Mouse (Mus musculus): ENCODE data around the gene Gmfg. TPM values are rescaled to one million over a fixed set of nuclear protein-coding genes. Genes with fewer than 3 reads are reported as not detected.

Gene Gmfg
- polyA plus RNA-seq, 1 experiment from 2014 or later, result 47.1 TPM

DNA sequence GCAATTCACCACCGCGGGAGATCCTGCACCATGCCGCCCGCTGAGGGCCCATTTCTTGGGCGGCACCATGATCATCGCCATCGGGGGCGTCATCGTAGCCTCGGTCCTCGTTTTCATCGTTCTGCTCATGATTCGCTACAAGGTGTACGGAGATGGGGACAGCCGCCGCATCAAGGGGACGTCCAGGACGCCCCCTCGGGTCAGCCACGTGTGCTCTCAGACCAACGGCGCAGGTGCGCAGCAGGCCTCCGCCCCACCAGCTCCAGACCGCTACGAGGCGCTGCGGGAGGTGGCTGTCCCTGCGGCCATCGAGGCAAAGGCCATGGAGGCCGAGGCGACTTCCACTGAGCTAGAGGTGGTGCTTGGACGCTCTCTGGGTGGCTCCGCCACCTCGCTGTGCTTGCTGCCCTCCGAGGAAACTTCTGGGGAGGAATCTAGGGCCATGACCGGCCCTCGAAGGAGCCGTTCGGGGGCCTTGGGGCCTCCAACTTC lies 29.5 kb downstream of the Gmfg start:
- peaks cover 7% of the 10 kb centered on the region for H3K4me1 ChIP-seq (replicated peaks; ENCODE audit: control insufficient read depth, insufficient read depth, low read length)
- peak; percentile 21; the same call in 1 of the 2 replicates for ATAC-seq (ENCODE audit: low read depth)
- peak overlapping the region; percentile 60 for H3K4me3 ChIP-seq (ENCODE audit: low read length)
- H3K9ac ChIP-seq (ENCODE audit: low read length), result peak overlapping the region; percentile 68
- no peaks in the 10 kb centered on the region for H3K9me3 ChIP-seq (ENCODE audit: control insufficient read depth, low read length)
- peak overlapping the region; percentile 89 for H3K4me2 ChIP-seq (ENCODE audit: low read depth, low read length)
- no peaks in the 10 kb centered on the region for H3K27me3 ChIP-seq (ENCODE audit: control insufficient read depth, insufficient read depth, low read depth, low read length)
- H3K27ac ChIP-seq (ENCODE audit: low read length), result no peak overlapping the region
- 24% methylated on average over 40 of the region's 40 CpGs for WGBS
- no peaks in the 10 kb centered on the region for H3K36me3 ChIP-seq (ENCODE audit: control insufficient read depth, insufficient read depth, low read length)

DNA sequence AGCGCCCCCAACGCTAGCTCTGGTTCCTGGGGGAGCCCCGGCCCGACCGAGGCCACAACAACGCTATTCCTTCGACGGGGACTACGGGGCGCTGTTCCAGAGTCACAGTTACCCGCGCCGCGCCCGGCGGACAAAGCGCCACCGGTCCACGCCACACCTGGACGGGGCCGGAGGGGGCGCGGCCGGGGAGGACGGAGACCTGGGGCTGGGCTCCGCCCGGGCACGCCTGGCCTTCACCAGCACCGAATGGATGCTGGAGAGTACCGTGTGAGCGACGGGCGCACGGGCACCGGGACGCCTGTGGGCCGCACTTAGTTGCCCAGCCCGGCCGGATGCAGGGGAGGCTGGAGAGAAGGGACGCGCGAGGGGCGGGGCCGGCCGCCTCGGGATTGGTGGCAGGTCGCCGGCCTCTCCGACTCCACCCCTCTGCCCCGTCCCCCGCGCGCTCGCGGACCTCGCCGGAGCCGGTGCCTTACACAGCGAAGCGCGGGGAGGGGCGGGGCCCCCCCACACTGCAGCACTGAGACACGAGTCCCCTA lies 30.0 kb downstream of the Gmfg start:
- Histone ChIP-seq H3K36me3 (ENCODE audit: control insufficient read depth, insufficient read depth, low read length) (no peaks in the 10 kb centered on the region), H3K9ac (ENCODE audit: low read length) (peak overlapping the region; percentile 68), H3K4me2 (ENCODE audit: low read depth, low read length) (peak overlapping the region; percentile 89), H3K4me3 (ENCODE audit: low read length) (peak overlapping the region; percentile 60), H3K27ac (ENCODE audit: low read length) (no peak overlapping the region), H3K27me3 (ENCODE audit: control insufficient read depth, insufficient read depth, low read depth, low read length) (no peaks in the 10 kb centered on the region), H3K9me3 (ENCODE audit: control insufficient read depth, low read length) (no peaks in the 10 kb centered on the region), H3K4me1 (replicated peaks; ENCODE audit: control insufficient read depth, insufficient read depth, low read length) (peaks cover 7% of the 10 kb centered on the region)
- WGBS, result under 1% methylated on average over 43 of the region's 63 CpGs
- peak; percentile 90 for ATAC-seq (ENCODE audit: low read depth)

DNA sequence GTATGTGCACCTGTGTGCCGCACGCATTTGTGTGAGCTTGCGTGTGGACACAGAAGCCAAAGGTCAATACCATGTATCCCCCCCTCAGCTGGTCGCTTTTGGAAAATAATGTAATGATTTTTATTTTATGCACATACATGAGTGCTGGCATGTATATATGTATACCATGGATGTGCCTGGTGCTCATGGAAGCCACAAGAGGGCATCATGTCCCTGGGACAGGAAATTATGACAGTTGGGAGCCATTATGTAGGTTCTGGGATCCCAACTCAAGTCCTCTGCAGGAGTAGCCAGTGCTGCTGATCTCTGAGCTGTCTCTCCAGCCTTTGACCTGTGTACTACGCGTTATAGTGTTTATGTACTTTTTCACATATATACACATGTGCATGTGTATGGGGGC lies 38.9 kb downstream of the Gmfg start:
- Histone ChIP-seq H3K36me3 (ENCODE audit: control insufficient read depth, insufficient read depth, low read length) (no peaks in the 10 kb centered on the region), H3K9ac (ENCODE audit: low read length) (no peak overlapping the region), H3K27me3 (ENCODE audit: control insufficient read depth, insufficient read depth, low read depth, low read length) (no peaks in the 10 kb centered on the region), H3K9me3 (ENCODE audit: control insufficient read depth, low read length) (no peaks in the 10 kb centered on the region), H3K4me1 (replicated peaks; ENCODE audit: control insufficient read depth, insufficient read depth, low read length) (no peaks in the 10 kb centered on the region), H3K4me2 (ENCODE audit: low read depth, low read length) (no peak overlapping the region), H3K4me3 (ENCODE audit: low read length) (no peak overlapping the region), H3K27ac (ENCODE audit: low read length) (no peak overlapping the region)
- no peak for ATAC-seq (ENCODE audit: low read depth)
- WGBS, result 82% methylated on average over 6 of the region's 6 CpGs

- H3K9ac ChIP-seq (ENCODE audit: low read length), result no peak overlapping the region
- H3K27me3 ChIP-seq (ENCODE audit: control insufficient read depth, insufficient read depth, low read depth, low read length), result no peaks in the 10 kb centered on the region
- ATAC-seq (ENCODE audit: low read depth), result no peak
- H3K4me3 ChIP-seq (ENCODE audit: low read length), result no peak overlapping the region
- no peaks in the 10 kb centered on the region for H3K9me3 ChIP-seq (ENCODE audit: control insufficient read depth, low read length)
- WGBS, result 88% methylated on average over 5 of the region's 5 CpGs
- no peak overlapping the region for H3K4me2 ChIP-seq (ENCODE audit: low read depth, low read length)
- no peaks in the 10 kb centered on the region for H3K36me3 ChIP-seq (ENCODE audit: control insufficient read depth, insufficient read depth, low read length)
- no peak overlapping the region for H3K27ac ChIP-seq (ENCODE audit: low read length)
- H3K4me1 ChIP-seq (replicated peaks; ENCODE audit: control insufficient read depth, insufficient read depth, low read length), result no peaks in the 10 kb centered on the region
Measured at GRCm38 (mm10) chr7:28477363-28477762, 40.1 kb downstream of the Gmfg start.

DNA sequence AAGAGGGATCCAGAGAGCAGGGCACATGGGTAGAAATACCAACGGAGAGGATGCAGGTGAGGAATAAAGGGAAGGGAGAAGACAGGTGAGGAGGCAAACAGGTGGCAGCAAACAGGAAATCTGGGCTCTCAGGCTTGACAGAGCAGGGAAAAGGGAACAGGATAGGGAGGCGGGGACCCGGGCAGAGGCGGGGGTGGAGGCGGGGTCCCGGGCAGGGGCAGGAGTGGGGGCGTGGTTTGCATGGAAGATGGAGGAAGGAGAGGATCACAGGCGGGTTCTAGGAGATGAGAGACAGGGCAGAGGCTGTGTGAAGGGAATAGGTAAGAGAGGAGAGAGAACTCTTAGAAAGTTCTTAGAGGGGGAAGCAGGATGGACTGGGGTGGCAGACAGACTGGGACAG lies 41.6 kb downstream of the Gmfg start:
- 4% methylated on average over 8 of the region's 8 CpGs for WGBS
- no peak overlapping the region for H3K4me2 ChIP-seq (ENCODE audit: low read depth, low read length)
- H3K27me3 ChIP-seq (ENCODE audit: control insufficient read depth, insufficient read depth, low read depth, low read length), result no peaks in the 10 kb centered on the region
- H3K36me3 ChIP-seq (ENCODE audit: control insufficient read depth, insufficient read depth, low read length), result no peaks in the 10 kb centered on the region
- no peaks in the 10 kb centered on the region for H3K4me1 ChIP-seq (replicated peaks; ENCODE audit: control insufficient read depth, insufficient read depth, low read length)
- no peak overlapping the region for H3K4me3 ChIP-seq (ENCODE audit: low read length)
- no peak overlapping the region for H3K9ac ChIP-seq (ENCODE audit: low read length)
- ATAC-seq (ENCODE audit: low read depth), result 0 out of 2 replicates have a peak, but pooled peaks have one; percentile 41
- no peak overlapping the region for H3K27ac ChIP-seq (ENCODE audit: low read length)
- H3K9me3 ChIP-seq (ENCODE audit: control insufficient read depth, low read length), result no peaks in the 10 kb centered on the region

GRCm38 (mm10) chr7:28482854-28483253 lies 45.6 kb downstream of the Gmfg start:
- Histone ChIP-seq H3K4me2 (ENCODE audit: low read depth, low read length) (no peak overlapping the region), H3K9me3 (ENCODE audit: control insufficient read depth, low read length) (no peaks in the 10 kb centered on the region), H3K27ac (ENCODE audit: low read length) (no peak overlapping the region), H3K4me1 (replicated peaks; ENCODE audit: control insufficient read depth, insufficient read depth, low read length) (peaks cover 2% of the 10 kb centered on the region; the same call in 1 of the 2 replicates), H3K4me3 (ENCODE audit: low read length) (no peak overlapping the region), H3K36me3 (ENCODE audit: control insufficient read depth, insufficient read depth, low read length) (no peaks in the 10 kb centered on the region), H3K9ac (ENCODE audit: low read length) (no peak overlapping the region), H3K27me3 (ENCODE audit: control insufficient read depth, insufficient read depth, low read depth, low read length) (peaks cover 3% of the 10 kb centered on the region)
- WGBS, result 80% methylated on average over 11 of the region's 11 CpGs
- ATAC-seq (ENCODE audit: low read depth), result no peak

DNA sequence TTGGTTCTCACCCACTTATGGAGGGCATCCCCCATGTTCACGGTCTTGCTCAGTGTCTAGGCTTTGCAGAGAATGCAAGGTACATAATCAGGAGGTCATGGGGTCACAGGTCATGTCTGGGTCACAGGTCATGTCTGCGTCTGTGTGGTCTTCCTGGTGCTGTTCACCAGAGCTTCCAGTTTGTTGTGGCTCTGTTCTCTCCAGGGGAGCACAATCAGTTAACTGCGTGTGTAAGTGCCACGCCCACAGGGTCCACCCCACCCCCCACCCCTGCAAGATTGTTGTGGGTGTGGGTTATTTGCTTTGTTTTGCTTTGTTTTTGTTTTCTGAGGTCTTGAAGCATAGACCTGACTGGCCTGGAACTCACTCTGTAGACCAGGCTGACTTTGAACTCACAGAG lies 46.9 kb downstream of the Gmfg start:
- no peaks in the 10 kb centered on the region for H3K9me3 ChIP-seq (ENCODE audit: control insufficient read depth, low read length)
- H3K9ac ChIP-seq (ENCODE audit: low read length), result no peak overlapping the region
- H3K36me3 ChIP-seq (ENCODE audit: control insufficient read depth, insufficient read depth, low read length), result no peaks in the 10 kb centered on the region
- H3K27ac ChIP-seq (ENCODE audit: low read length), result no peak overlapping the region
- H3K4me2 ChIP-seq (ENCODE audit: low read depth, low read length), result no peak overlapping the region
- H3K4me1 ChIP-seq (replicated peaks; ENCODE audit: control insufficient read depth, insufficient read depth, low read length), result peaks cover 7% of the 10 kb centered on the region; the same call in 1 of the 2 replicates
- no peak overlapping the region for H3K4me3 ChIP-seq (ENCODE audit: low read length)
- 26% methylated on average over 4 of the region's 4 CpGs for WGBS
- ATAC-seq (ENCODE audit: low read depth), result no peak
- H3K27me3 ChIP-seq (ENCODE audit: control insufficient read depth, insufficient read depth, low read depth, low read length), result peaks cover 3% of the 10 kb centered on the region

GRCm38 (mm10) chr7:28488030-28488491 lies 50.8 kb downstream of the Gmfg start:
- H3K4me3 ChIP-seq (ENCODE audit: low read length), result peak overlapping the region; percentile 15
- WGBS, result 5% methylated on average over 16 of the region's 16 CpGs
- peaks cover 3% of the 10 kb centered on the region for H3K27me3 ChIP-seq (ENCODE audit: control insufficient read depth, insufficient read depth, low read depth, low read length)
- peaks cover 7% of the 10 kb centered on the region; the same call in 1 of the 2 replicates for H3K4me1 ChIP-seq (replicated peaks; ENCODE audit: control insufficient read depth, insufficient read depth, low read length)
- peak overlapping the region; percentile 38 for H3K4me2 ChIP-seq (ENCODE audit: low read depth, low read length)
- ATAC-seq (ENCODE audit: low read depth), result peak; percentile 36; the same call in 1 of the 2 replicates
- H3K9ac ChIP-seq (ENCODE audit: low read length), result no peak overlapping the region
- no peak overlapping the region for H3K27ac ChIP-seq (ENCODE audit: low read length)
- no peaks in the 10 kb centered on the region for H3K36me3 ChIP-seq (ENCODE audit: control insufficient read depth, insufficient read depth, low read length)
- no peaks in the 10 kb centered on the region for H3K9me3 ChIP-seq (ENCODE audit: control insufficient read depth, low read length)

DNA sequence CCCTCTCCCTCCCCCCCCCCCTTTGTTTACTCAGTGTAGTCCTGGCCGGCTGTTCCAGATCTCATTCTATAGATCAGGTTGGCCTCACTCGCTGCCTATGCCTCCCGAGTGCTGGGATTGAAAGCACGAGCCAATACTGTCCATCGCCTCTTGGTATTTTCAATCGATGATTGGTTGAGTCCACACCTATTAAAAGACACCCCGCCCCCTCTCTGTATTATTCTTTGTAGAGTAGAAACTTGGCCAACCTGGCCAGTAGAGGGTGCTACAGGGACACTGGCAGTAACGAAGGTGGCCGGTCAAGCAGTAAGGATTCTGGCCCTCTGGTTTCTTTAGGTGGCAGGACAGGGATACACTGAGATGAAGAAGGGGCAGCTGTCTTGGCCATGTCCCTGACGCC lies 53.2 kb downstream of the Gmfg start:
- Histone ChIP-seq H3K9ac (ENCODE audit: low read length) (no peak overlapping the region), H3K27me3 (ENCODE audit: control insufficient read depth, insufficient read depth, low read depth, low read length) (peaks cover 3% of the 10 kb centered on the region), H3K4me1 (replicated peaks; ENCODE audit: control insufficient read depth, insufficient read depth, low read length) (peaks cover 7% of the 10 kb centered on the region; the same call in 1 of the 2 replicates), H3K4me3 (ENCODE audit: low read length) (no peak overlapping the region), H3K27ac (ENCODE audit: low read length) (no peak overlapping the region), H3K9me3 (ENCODE audit: control insufficient read depth, low read length) (no peaks in the 10 kb centered on the region), H3K36me3 (ENCODE audit: control insufficient read depth, insufficient read depth, low read length) (no peaks in the 10 kb centered on the region), H3K4me2 (ENCODE audit: low read depth, low read length) (peak overlapping the region; percentile 31)
- no peak for ATAC-seq (ENCODE audit: low read depth)
- WGBS, result 1% methylated on average over 10 of the region's 10 CpGs

Measured in lung, embryonic 16.5 days (tissue).